Mouse (Mus musculus): ENCODE measurements around the gene Pde4d.

- TF ChIP-seq CTCF (IDR thresholded peaks at IDR 0.05; ENCODE audit: control insufficient read depth, insufficient read depth, insufficient read length) (no peak), USF1 (IDR thresholded peaks at IDR 0.05; ENCODE audit: low read depth) (no peak), MAX (IDR thresholded peaks at IDR 0.05) (no peak), MYOG (IDR thresholded peaks at IDR 0.05; ENCODE audit: control insufficient read depth, extremely low read depth, insufficient read length) (no peak), MYOD1 (IDR thresholded peaks at IDR 0.05; ENCODE audit: control insufficient read depth, insufficient read length, low read depth) (no peak), FOSL1 (IDR thresholded peaks at IDR 0.05; ENCODE audit: insufficient read depth, low read length, poor library complexity, severe bottlenecking) (no peak)
Measured at GRCm38 (mm10) chr13:109884812-109885211, 1435.1 kb downstream of the Pde4d start.
